Mouse (Mus musculus): ENCODE results near the gene Ccdc162. TPM values are rescaled to one million over a fixed set of nuclear protein-coding genes. Genes with fewer than 3 reads are reported as not detected.
"Not testable (repeated sequence)": the region's sequence is repeated elsewhere in the genome, so short reads cannot be mapped to it uniquely, and the experiment has no call there.

Gene Ccdc162
- polyA plus RNA-seq, 1 experiment from 2014 or later = 0.51 TPM

DNA sequence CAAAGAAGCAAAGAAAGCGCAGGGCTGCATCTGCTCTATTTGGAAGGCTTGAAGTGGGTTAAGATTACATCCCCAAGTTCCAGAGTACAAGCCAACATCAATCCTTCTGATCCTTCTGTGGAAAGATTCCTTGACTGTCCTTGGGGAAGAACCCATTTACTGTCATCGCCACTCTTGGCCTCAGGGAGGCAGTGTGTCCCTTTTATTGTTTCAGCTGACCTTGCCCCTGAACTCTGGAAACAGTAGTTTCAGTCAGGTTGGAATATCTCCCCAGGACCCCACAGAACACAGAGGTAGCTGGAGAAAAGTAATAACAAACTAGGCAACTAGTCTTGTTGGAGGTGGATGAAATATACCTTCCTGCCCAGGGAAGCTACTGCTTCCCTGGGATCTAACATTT is 207.3 kb downstream of the Ccdc162 start:
- no peak for ATAC-seq (ENCODE audit: insufficient number of reproducible peaks, insufficient read depth, low FRiP score, low read depth)

DNA sequence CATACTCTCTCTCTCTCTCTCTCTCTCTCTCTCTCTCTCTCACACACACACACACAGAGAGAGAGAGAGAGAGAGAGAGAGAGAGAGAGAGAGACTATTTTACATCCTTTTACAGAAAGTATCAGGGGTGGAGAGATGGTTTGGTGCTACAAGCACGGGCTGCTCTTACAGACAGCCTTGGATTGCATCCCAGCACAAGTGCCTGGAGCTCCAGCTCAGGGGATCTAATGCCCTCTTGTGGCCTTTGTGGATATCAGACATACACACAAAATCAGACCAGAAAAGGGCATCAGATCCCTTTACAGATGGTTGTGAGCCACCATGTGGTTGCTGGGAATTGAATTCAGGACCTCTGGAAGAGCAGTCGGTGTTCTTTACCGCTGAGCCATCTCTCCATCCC is 211.0 kb downstream of the Ccdc162 start:
- 4% methylated on average over 3 of the region's 3 CpGs for WGBS
- H3K9ac ChIP-seq (replicated peaks; ENCODE audit: low read depth, low read length); H3K4me2 ChIP-seq (replicated peaks; ENCODE audit: low read depth, low read length); H3K27me3 ChIP-seq (ENCODE audit: control insufficient read depth, insufficient read depth, low read length); H3K27ac ChIP-seq (ENCODE audit: low read length); H3K9me3 ChIP-seq (ENCODE audit: control insufficient read depth, low read depth, low read length); H3K4me3 ChIP-seq (ENCODE audit: low read depth, low read length); H3K4me1 ChIP-seq (ENCODE audit: control insufficient read depth, insufficient read depth, low read length); H3K36me3 ChIP-seq (ENCODE audit: control insufficient read depth, insufficient read depth, low read length): not testable (repeated sequence)
- peak; percentile 33; the same call in 1 of the 2 replicates for ATAC-seq (ENCODE audit: insufficient number of reproducible peaks, insufficient read depth, low FRiP score, low read depth)

More for the DNA sequence above, 207.3 kb downstream of the Ccdc162 start:
- Histone ChIP-seq H3K27me3 (ENCODE audit: control insufficient read depth, insufficient read depth, low read length) (no peaks in the 10 kb centered on the region), H3K4me2 (replicated peaks; ENCODE audit: low read depth, low read length) (no peak overlapping the region), H3K4me1 (ENCODE audit: control insufficient read depth, insufficient read depth, low read length) (no peaks in the 10 kb centered on the region), H3K9me3 (ENCODE audit: control insufficient read depth, low read depth, low read length) (no peaks in the 10 kb centered on the region), H3K36me3 (ENCODE audit: control insufficient read depth, insufficient read depth, low read length) (no peaks in the 10 kb centered on the region), H3K4me3 (ENCODE audit: low read depth, low read length) (no peak overlapping the region), H3K9ac (replicated peaks; ENCODE audit: low read depth, low read length) (no peak overlapping the region), H3K27ac (ENCODE audit: low read length) (no peak overlapping the region)
- 37% methylated on average over 2 of the region's 2 CpGs for WGBS

DNA sequence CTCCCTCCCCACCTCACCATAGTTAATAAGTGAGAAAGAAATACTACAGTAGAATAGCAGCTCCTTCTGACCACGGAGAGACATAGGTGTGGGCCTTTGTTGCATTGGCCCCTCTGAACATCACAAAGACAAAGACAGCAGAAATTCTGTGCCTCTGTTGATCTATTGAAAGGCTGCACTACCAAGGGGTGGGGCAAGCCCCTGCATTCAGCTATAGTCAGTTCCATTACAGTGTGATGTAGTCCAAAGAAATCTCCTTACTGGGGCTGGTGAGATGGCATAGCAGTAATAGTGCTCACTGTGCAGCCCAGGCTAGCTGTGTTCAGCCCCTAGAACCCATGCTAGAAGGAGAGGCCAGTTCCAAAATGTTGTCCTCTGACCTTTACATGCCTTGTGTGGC is 211.4 kb downstream of the Ccdc162 start:
- no peak for ATAC-seq (ENCODE audit: insufficient number of reproducible peaks, insufficient read depth, low FRiP score, low read depth)
- WGBS = 85% methylated on average over 1 of the region's 1 CpGs
- no peaks in the 10 kb centered on the region for H3K9me3 ChIP-seq (ENCODE audit: control insufficient read depth, low read depth, low read length)
- H3K4me2 ChIP-seq (replicated peaks; ENCODE audit: low read depth, low read length) = no peak overlapping the region
- no peaks in the 10 kb centered on the region for H3K36me3 ChIP-seq (ENCODE audit: control insufficient read depth, insufficient read depth, low read length)
- H3K4me3 ChIP-seq (ENCODE audit: low read depth, low read length) = no peak overlapping the region
- no peak overlapping the region for H3K9ac ChIP-seq (replicated peaks; ENCODE audit: low read depth, low read length)
- no peaks in the 10 kb centered on the region for H3K27me3 ChIP-seq (ENCODE audit: control insufficient read depth, insufficient read depth, low read length)
- H3K27ac ChIP-seq (ENCODE audit: low read length) = no peak overlapping the region
- H3K4me1 ChIP-seq (ENCODE audit: control insufficient read depth, insufficient read depth, low read length) = no peaks in the 10 kb centered on the region

DNA sequence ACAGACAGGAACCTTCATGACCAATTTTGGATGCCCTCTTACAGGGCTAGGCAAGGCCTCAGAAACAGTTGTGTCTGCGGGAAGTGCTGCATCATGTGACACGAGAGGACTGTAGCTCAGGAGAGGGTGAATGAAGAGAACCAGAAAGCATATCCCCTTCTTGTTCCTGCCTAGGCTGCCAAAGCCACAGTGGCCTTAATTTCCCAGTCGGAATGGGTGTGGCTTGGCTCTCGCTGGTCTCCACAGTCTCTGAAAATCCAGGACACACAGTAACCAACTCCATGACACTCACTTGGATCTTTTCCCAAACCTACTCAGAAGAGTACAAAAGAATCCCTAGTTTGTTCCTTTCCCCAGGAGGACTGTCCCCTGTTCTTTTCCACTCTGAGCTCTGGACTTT is 215.5 kb downstream of the Ccdc162 start:
- Histone ChIP-seq H3K4me1 (ENCODE audit: control insufficient read depth, insufficient read depth, low read length) (no peaks in the 10 kb centered on the region), H3K4me2 (replicated peaks; ENCODE audit: low read depth, low read length) (no peak overlapping the region), H3K27ac (ENCODE audit: low read length) (no peak overlapping the region), H3K36me3 (ENCODE audit: control insufficient read depth, insufficient read depth, low read length) (no peaks in the 10 kb centered on the region), H3K9me3 (ENCODE audit: control insufficient read depth, low read depth, low read length) (no peaks in the 10 kb centered on the region), H3K27me3 (ENCODE audit: control insufficient read depth, insufficient read depth, low read length) (no peaks in the 10 kb centered on the region), H3K4me3 (ENCODE audit: low read depth, low read length) (no peak overlapping the region), H3K9ac (replicated peaks; ENCODE audit: low read depth, low read length) (no peak overlapping the region)
- 65% methylated on average over 4 of the region's 4 CpGs for WGBS
- no peak for ATAC-seq (ENCODE audit: insufficient number of reproducible peaks, insufficient read depth, low FRiP score, low read depth)

DNA sequence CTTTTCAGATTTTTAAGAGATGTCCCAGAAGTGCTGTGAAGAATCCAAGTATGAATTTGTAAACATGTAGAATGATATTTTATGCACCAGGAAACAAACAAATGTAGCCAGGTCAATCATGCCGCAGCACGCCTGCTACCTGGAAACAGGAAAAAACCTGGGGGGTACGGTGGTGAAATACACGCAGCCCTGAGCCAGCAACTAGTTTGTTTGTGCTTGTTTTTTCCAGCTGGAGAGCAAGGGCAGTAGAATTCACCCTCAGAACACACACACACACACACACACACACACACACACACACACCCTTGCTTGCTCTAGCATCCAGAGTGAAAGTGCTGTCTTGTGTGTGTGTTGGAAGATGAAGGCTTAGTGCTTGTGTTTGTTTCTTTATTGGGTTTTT is 225.3 kb downstream of the Ccdc162 start:
- Histone ChIP-seq H3K4me2 (replicated peaks; ENCODE audit: low read depth, low read length) (peak overlapping the region; percentile 99; the same call in 1 of the 2 replicates), H3K4me3 (ENCODE audit: low read depth, low read length) (no peak overlapping the region; the same call in 1 of the 2 replicates)
- 37% methylated on average over 4 of the region's 4 CpGs for whole genome bisulfite sequencing

DNA sequence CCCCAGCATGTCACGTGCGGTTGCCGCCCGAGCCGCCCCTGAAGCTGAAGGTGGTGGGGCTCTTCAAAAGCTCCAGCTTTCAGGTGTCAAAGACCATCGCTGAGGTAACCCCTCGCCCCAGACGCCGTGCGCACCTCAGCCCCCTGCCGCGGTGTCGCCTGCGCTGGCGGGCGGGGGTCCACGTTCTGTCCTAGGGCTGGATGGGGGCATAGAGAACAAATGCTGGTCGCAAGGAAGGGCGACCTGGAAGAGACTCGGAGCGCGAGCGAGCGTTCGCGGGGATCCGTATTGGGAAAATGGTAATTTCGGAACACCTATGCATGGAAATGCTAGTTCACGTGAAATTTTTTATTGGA is 225.9 kb downstream of the Ccdc162 start:
- no peaks in the 10 kb centered on the region for H3K27me3 ChIP-seq (ENCODE audit: control insufficient read depth, insufficient read depth, low read length)
- peak overlapping the region; percentile 58 for H3K9ac ChIP-seq (replicated peaks; ENCODE audit: low read depth, low read length)
- no peak for ATAC-seq (ENCODE audit: insufficient number of reproducible peaks, insufficient read depth, low FRiP score, low read depth)
- H3K9me3 ChIP-seq (ENCODE audit: control insufficient read depth, low read depth, low read length) = no peaks in the 10 kb centered on the region
- peak overlapping the region; percentile 74 for H3K4me3 ChIP-seq (ENCODE audit: low read depth, low read length)
- no peak overlapping the region for H3K27ac ChIP-seq (ENCODE audit: low read length)
- H3K36me3 ChIP-seq (ENCODE audit: control insufficient read depth, insufficient read depth, low read length) = peaks cover 8% of the 10 kb centered on the region; the same call in 1 of the 2 replicates
- WGBS = under 1% methylated on average over 29 of the region's 29 CpGs
- peaks cover 24% of the 10 kb centered on the region for H3K4me1 ChIP-seq (ENCODE audit: control insufficient read depth, insufficient read depth, low read length)
- H3K4me2 ChIP-seq (replicated peaks; ENCODE audit: low read depth, low read length) = peak overlapping the region; percentile 99

More for the DNA sequence above, 225.3 kb downstream of the Ccdc162 start:
- no peak overlapping the region for H3K27ac ChIP-seq (ENCODE audit: low read length)
- H3K4me1 ChIP-seq (ENCODE audit: control insufficient read depth, insufficient read depth, low read length) = peaks cover 24% of the 10 kb centered on the region
- H3K27me3 ChIP-seq (ENCODE audit: control insufficient read depth, insufficient read depth, low read length) = no peaks in the 10 kb centered on the region
- H3K9me3 ChIP-seq (ENCODE audit: control insufficient read depth, low read depth, low read length) = no peaks in the 10 kb centered on the region
- ATAC-seq (ENCODE audit: insufficient number of reproducible peaks, insufficient read depth, low FRiP score, low read depth) = no peak
- H3K9ac ChIP-seq (replicated peaks; ENCODE audit: low read depth, low read length) = no peak overlapping the region
- H3K36me3 ChIP-seq (ENCODE audit: control insufficient read depth, insufficient read depth, low read length) = peaks cover 6% of the 10 kb centered on the region; the same call in 1 of the 2 replicates

DNA sequence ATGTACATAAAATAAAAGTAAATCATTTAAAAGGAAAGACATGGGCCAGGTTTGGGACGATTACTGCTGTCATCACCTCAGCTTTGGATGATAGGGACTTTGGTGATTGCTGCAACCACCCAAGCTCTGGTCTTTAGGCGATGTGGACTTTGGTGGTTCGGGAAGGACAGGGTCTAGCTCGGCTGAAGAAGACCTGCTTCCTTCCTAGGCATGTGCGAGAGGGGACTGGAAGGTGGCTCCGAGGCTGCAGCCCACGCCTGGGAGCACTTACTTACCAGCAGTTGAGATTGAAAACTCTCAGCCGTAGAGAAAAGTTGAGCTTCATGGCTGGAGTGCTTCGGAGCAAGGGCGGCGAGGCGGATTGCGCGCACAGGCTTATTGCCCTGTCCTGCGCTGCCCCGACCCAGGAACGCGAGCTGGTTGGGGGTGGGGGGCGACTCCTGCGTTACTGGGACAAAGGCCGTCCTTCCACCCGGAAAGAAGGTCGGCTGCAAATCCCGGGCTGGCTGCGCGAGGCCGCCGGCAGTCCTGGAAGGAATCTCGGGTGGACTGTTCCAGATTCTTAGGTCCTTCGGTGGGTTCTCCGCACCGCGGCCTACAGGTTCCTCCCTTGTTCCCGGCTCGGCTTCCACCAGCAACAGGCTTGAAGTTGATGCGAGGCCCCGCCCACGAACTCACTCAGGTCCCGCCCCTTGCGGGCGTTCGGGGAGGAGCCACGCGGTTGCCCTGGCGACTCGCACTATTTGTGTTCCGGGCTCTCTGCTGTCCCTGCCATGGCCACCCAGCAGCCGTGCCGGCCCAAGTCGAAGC is 226.5 kb downstream of the Ccdc162 start, which contains the start of the genes Smpd2 and Ppil6:
TSS of gene Smpd2 (minus strand) at position 662 of the 810 bp plus-strand sequence.
TSS of gene Ppil6 (plus strand) at position 732 of the 810 bp plus-strand sequence.
- H3K4me3 ChIP-seq (ENCODE audit: low read depth, low read length) = peak within 1 kb of the TSS; percentile 74
- peak within 1 kb of the TSS; percentile 75 for H3K27ac ChIP-seq (ENCODE audit: low read length)
- WGBS = under 1% methylated on average over 50 of the region's 50 CpGs

DNA sequence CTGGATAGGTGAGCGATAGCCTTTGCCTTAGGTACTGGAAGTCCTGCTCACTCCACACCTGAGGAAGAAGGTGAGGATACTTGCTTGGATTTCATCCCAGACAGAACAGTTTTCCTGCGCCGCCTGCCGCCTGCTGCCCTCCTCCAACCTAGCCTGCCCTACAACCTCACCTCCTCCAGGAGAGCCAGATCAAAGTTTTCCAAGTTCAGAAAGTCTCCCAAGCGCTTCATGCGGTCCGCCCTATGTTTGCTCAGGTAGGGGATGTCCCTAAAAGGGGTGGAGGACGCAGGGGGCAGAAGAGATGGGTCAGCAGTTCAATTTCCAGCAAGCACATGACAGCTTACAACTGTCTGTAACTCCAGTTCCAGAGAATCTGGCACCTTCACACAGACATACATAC is 227.1 kb downstream of the Ccdc162 start:
- no peak for ATAC-seq (ENCODE audit: insufficient number of reproducible peaks, insufficient read depth, low FRiP score, low read depth)
- Histone ChIP-seq H3K4me1 (ENCODE audit: control insufficient read depth, insufficient read depth, low read length) (peaks cover 24% of the 10 kb centered on the region), H3K4me2 (replicated peaks; ENCODE audit: low read depth, low read length) (peak overlapping the region; percentile 99), H3K9me3 (ENCODE audit: control insufficient read depth, low read depth, low read length) (no peaks in the 10 kb centered on the region), H3K4me3 (ENCODE audit: low read depth, low read length) (peak overlapping the region; percentile 74), H3K27me3 (ENCODE audit: control insufficient read depth, insufficient read depth, low read length) (no peaks in the 10 kb centered on the region), H3K36me3 (ENCODE audit: control insufficient read depth, insufficient read depth, low read length) (peaks cover 16% of the 10 kb centered on the region; the same call in 1 of the 2 replicates), H3K9ac (replicated peaks; ENCODE audit: low read depth, low read length) (peak overlapping the region; percentile 58; the same call in 1 of the 2 replicates), H3K27ac (ENCODE audit: low read length) (no peak overlapping the region)
- 21% methylated on average over 8 of the region's 8 CpGs for WGBS

More for the DNA sequence above, 226.5 kb downstream of the Ccdc162 start, which contains the start of the genes Smpd2 and Ppil6:
- Histone ChIP-seq H3K36me3 (ENCODE audit: control insufficient read depth, insufficient read depth, low read length) (peaks cover 13% of the 10 kb centered on the region; the same call in 1 of the 2 replicates), H3K9me3 (ENCODE audit: control insufficient read depth, low read depth, low read length) (no peaks in the 10 kb centered on the region), H3K4me2 (replicated peaks; ENCODE audit: low read depth, low read length) (peak within 1 kb of the TSS; percentile 99), H3K4me1 (ENCODE audit: control insufficient read depth, insufficient read depth, low read length) (peaks cover 24% of the 10 kb centered on the region), H3K27me3 (ENCODE audit: control insufficient read depth, insufficient read depth, low read length) (no peaks in the 10 kb centered on the region), H3K9ac (replicated peaks; ENCODE audit: low read depth, low read length) (peak within 1 kb of the TSS; percentile 58)
- peak; percentile 89 for ATAC-seq (ENCODE audit: insufficient number of reproducible peaks, insufficient read depth, low FRiP score, low read depth)
